Mouse (Mus musculus): Measurements from ENCODE around the gene Tmem125.

The Tmem125 gene

GRCm38 (mm10) chr4:118543592-118544260, at the start of gene Tmem125:
TSS of gene Tmem125 (minus strand) at chr4:118544044.
- DNase-seq (ENCODE audit: low spot score), result peak; percentile 68

GRCm38 (mm10) chr4:118589733-118590130, 45.9 kb upstream of the Tmem125 start:
- DNase-seq (ENCODE audit: low spot score), result no peak

- no peak for DNase-seq (ENCODE audit: low spot score)
Observed at GRCm38 (mm10) chr4:118589053-118589732, 45.3 kb upstream of the Tmem125 start.

GRCm38 (mm10) chr4:118582629-118583028, 38.8 kb upstream of the Tmem125 start:
- no peak for DNase-seq (ENCODE audit: low spot score)

DNA sequence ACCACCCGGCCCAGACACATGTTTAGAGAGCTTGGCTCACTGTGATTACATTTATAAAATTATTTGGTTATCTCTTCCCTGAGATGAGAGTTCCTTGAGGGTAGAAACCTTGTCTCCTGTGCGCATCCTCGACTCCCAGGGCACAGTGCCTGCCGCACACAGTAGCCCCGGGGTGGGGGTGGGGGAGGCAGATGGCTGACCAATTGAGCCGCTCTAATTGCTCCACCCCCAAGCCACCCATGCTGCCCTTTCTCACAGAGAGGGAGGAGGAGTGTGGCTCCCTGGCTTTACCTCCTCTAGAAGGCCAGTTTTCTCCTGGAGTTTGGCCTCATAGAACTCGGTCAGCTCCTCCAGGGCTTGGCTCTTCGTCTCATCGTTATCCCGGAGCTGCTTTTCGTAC, 37.7 kb upstream of the Tmem125 start:
- no peak for DNase-seq (ENCODE audit: low spot score)

DNA sequence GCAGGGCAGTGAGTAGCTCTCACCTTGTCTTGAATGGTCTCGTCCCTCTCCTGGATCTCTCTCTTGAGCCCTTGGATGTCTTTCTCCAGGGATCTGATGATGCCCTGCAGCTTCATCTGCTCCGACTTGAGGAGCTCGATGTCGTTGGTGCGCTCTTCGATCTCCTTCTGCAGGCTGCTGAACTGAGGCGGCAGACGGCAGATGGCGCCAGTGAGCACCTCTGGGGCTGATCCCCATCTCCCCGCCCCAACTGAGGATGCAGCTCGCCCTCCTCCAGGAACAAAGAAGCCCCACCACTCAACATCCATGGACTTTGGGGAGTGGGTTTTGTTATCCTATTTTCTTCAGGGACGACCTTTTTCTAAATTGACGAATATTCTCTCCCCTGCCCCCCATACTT, 35.5 kb upstream of the Tmem125 start:
- peak; percentile 54 for DNase-seq (ENCODE audit: low spot score)

GRCm38 (mm10) chr4:118576097-118576496, 32.3 kb upstream of the Tmem125 start:
- DNase-seq (ENCODE audit: low spot score), result peak; percentile 91

DNA sequence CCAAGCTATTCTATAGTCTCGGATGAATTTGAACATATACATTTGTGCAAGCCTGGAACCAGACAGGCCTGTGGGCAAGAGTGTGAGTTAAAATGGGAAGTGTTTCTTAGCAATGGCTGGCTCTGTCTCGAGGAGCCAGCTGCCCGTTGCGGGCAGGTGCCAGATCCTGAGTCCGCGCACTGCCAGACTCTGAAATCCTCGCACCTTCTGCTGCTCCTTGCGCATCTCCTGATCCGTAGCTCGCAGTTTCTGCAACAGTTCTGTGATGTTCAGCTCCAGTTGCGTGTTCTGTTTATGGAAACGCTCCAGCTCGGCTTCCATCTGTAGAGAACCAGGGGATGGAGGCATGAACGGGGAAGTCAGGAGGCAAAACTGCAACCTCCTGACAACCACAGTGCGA, 27.6 kb upstream of the Tmem125 start:
- DNase-seq (ENCODE audit: low spot score), result no peak

DNA sequence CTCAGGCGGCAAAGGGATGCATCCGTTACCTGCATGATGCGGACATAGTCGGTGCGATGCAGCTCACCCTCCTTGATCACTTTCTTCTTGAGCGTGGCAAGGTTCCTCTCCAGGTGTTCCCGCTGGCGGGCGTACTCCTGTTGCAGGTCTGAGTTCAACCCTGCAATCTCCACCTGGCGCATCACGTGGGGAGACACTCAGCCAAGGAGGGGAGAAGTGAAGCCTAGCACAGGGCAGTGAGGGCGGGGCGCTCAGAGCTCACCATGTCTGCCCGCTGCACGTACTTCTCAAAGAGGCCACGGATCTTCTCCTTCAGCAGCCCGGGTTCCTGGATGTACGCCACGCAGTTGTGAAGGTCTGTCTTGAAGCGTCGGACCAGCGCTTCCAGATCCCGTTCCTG, 25.5 kb upstream of the Tmem125 start:
- DNase-seq (ENCODE audit: low spot score), result no peak

DNA sequence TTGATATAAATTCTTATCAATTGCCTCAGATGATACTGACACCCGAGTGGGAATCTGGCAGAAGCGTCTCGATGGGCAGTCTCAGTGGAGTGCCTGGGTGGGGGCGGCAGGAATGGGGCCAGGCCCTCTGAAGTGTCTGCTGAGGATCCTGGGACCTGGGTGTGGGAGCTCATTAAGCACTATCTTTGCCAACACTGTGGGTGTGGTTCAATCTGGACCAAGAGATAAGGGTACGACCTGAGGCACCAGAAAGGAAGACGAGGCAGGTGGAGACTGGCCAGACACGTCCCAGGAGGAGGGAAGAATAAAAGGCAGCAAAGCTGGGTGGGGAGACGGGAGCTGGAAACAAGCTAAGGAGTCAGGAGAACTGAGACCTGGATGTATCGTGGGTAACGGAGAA, 24.9 kb upstream of the Tmem125 start:
- DNase-seq (ENCODE audit: low spot score), result no peak

GRCm38 (mm10) chr4:118566161-118566676, 22.4 kb upstream of the Tmem125 start:
- DNase-seq (ENCODE audit: low spot score), result peak; percentile 47

GRCm38 (mm10) chr4:118564926-118565279, 21.1 kb upstream of the Tmem125 start:
- DNase-seq (ENCODE audit: low spot score), result no peak

DNA sequence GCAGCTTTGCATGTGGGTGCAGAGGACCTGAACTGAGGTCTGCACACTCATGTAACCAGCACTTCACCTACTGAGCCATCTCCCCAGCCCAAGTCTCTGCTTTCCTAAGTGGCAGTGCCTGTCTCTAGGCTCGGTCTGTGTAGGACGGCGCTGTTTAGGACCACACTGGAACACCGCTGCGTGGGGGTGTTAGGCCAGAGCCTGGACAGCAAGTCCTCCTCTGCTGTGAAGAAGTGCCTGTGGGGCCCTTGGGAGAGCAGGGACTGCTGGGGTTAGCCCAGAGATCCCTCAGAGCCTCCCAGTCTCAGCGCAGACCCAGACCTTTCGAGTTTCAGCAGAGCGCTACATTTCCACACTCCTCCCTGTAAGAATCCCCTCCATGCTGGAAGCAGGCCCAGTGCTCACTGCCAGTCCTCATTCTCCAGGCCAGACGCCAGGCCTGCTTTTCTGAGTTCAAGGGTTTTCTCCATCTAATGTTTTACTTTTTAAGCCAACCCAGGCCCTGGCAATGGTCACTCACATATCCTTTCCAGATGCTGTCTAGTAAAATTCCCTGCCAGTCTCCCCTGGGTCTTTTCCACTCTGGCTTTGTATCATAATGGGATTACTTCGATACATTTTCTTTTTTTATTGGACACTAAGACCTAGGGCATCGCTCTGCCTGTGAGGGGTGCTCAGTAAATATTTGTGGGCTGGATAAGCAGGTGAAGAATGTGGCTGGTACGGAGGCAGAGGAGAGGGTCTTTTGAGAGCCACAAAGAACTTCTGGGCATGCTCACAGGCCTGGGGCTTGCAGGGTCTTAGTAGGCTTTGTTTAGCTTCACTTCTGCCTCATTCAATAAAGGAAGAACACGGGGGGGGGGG, 20.4 kb upstream of the Tmem125 start:
- DNase-seq (ENCODE audit: low spot score), result no peak

GRCm38 (mm10) chr4:118553039-118553649, 9.3 kb upstream of the Tmem125 start:
- DNase-seq (ENCODE audit: low spot score), result no peak

GRCm38 (mm10) chr4:118548130-118548480, 4.3 kb upstream of the Tmem125 start:
- DNase-seq (ENCODE audit: low spot score), result peak; percentile 31

- DNase-seq (ENCODE audit: low spot score), result peak; percentile 73
Observed at GRCm38 (mm10) chr4:118547424-118548129, 3.7 kb upstream of the Tmem125 start.

- no peak for DNase-seq (ENCODE audit: low spot score)
Observed at GRCm38 (mm10) chr4:118544441-118545127, 740 bp upstream of the Tmem125 start.

- DNase-seq (ENCODE audit: low spot score), result peak; percentile 45
Observed at GRCm38 (mm10) chr4:118543158-118543530, 700 bp downstream of the Tmem125 start.

DNA sequence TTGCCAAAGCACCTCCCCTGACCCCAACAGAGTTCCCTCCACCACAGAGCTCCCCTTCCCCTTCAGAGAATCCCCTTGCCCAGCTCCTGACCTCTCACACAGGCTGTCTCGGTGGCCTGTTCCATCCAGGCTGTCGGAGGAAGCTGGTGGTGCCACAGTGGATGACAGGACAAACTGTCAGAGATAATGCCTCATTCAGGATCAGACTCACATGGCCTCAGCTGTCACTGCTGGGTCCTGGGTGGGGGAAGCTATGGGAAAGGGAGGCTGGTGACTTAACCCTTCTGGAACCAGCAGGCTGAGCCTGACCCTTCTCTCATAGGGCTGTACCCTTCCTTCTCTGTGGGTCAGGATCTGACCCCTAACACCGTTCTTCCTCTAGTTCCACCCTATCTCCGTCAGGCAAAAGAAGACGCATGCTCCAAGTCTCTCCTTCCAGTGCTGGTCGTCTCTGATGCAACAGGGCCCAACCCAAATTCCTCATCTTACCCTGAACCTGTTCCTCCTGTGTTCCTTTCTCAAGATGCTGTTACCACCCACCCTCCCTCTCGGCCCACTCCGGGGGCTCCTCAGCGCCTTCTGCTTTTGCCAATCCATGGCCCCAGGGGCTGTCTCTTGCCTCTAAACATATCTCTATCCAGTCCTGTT, 1.2 kb downstream of the Tmem125 start:
- DNase-seq (ENCODE audit: low spot score), result no peak

DNA sequence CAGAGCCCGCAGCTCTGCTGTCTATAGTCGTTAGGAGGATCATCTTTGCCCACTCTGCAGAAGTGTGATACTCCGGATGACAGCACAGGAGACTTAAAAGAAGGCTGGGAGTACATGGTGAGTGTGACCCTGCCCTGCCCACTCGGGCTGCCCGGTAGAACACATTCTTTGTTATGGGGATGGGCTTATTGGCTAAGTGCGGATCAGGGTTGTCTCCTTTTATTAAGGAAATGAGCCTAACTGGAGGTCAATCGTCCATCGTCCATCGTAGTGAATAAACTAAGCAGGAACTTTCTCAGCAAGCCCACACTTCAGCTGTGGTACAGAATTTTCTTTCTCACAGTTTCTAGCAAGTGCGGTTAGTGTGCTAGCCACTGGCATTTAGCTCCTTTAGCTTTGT, 3.9 kb downstream of the Tmem125 start:
- DNase-seq (ENCODE audit: low spot score), result no peak

DNA sequence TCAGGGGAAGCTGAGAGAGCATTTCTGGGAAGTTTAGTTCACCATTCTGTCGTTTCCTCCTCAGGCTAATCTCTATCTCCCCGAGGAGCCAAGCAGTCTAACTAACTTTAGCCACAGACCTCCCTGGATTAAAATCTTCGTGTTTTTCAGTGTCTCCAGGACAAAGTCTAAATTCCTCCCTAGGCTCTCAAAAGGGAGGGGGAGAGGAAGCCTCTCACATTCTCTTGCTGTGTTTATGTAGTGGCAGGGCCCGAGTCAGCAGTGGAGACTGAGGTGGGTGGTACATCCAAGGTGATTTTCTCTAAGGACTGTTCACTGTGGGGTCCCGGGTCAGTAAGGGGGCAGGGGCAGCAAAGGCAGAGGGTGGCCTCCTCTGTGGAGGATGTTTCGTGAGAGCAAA, 6.0 kb downstream of the Tmem125 start:
- no peak for DNase-seq (ENCODE audit: low spot score)

Data from urinary bladder, postnatal 25 days (tissue).